In the genomic region with DNA sequence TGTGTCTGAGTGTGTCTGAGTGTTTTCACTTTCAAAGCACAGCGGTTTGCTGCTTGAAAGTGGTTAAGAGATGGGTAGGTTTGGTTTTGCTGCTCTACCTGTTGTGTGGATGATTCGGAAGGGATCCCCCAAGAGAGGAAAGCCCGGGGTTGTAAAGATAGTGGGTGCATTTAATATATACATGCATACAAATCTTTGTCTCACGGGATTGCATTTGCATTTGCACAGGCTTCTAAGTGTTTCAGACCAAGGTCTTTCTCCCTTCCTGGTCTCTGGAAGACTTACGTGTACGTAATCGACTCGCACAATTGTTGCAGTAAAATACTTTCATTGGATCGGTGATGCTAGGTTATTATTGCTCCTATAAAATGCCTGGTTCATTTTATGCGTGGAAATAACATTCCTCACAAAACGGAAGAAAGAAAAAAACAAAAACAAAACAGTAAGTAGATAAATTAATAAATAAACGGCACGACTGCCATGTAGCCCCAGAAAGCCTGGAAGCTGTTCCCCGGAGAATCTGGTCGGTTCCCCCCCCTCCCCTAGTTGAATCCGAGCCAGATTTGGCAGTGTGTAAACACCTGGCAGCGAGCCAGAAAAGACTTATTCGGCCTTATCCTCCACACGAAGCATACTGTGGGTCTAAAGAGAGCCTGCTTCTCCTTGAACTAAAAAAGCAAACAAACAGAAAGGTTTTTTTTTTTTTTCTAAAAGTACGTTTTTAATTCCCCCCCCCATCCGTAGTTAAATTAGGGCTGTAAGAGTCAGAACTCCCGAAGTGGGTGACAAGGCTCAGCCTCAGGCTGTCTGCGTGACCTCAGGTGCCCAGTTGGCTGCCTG, we compare ENCODE assay signal across 9 mouse cellular contexts. TPM values are rescaled to one million over a fixed set of nuclear protein-coding genes. Genes with fewer than 3 reads are reported as not detected.
DNase-seq lines count a peak whose midpoint lies in the region; ATAC-seq lines count a peak whose summit lies in the region.
"Had no signal": no experiment of that assay in that cellular context is flagged by ENCODE, and none has a peak within 500 bp of the region (broad histone marks: within the 10 kb centered on the region; RNA-seq: fewer than 3 reads in every experiment).

No protein-coding gene starts in this region.

- no peak overlapping the region for H3K27ac ChIP-seq in embryonic facial prominence, embryonic 11.5 days (replicated peaks; ENCODE audit: low read depth, low read length)
- H3K27ac ChIP-seq in heart, embryonic 16.5 days (ENCODE audit: low read length) = peak overlapping the region; percentile 65
- H3K27ac ChIP-seq in midbrain, embryonic 12.5 days (replicated peaks) = no peak overlapping the region
- H3K27ac ChIP-seq: macrophage had no signal

- H3K4me1 ChIP-seq in embryonic facial prominence, embryonic 11.5 days (ENCODE audit: control insufficient read depth, insufficient read depth, low read length) = no peaks in the 10 kb centered on the region; the same call in 1 of the 2 replicates
- H3K4me1 ChIP-seq in heart, embryonic 16.5 days (ENCODE audit: control insufficient read depth, insufficient read depth, low read length) = peaks cover 11% of the 10 kb centered on the region
- H3K4me1 ChIP-seq in midbrain, embryonic 12.5 days = peaks cover 27% of the 10 kb centered on the region

- H3K4me2 ChIP-seq in embryonic facial prominence, embryonic 11.5 days (ENCODE audit: low read depth, low read length) = peak overlapping the region; percentile 95
- peak overlapping the region; percentile 88 for H3K4me2 ChIP-seq in heart, embryonic 16.5 days (ENCODE audit: low read depth, low read length)
- H3K4me2 ChIP-seq in midbrain, embryonic 12.5 days (replicated peaks) = peak overlapping the region; percentile 91

- H3K27me3 ChIP-seq in embryonic facial prominence, embryonic 11.5 days (ENCODE audit: control insufficient read depth, insufficient read depth, low read length) = peaks cover 5% of the 10 kb centered on the region
- peaks cover 10% of the 10 kb centered on the region for H3K27me3 ChIP-seq in heart, embryonic 16.5 days (ENCODE audit: control insufficient read depth, insufficient read depth, low read length)
- peaks cover 47% of the 10 kb centered on the region for H3K27me3 ChIP-seq in midbrain, embryonic 12.5 days

- DNase-seq in right cerebral cortex, postnatal 14 days = peak; percentile 23
- DNase-seq in right cerebral cortex, postnatal 25 days = no peak
- peak; percentile 74 for DNase-seq in embryonic facial prominence, embryonic 11.5 days (ENCODE audit: low spot score)
- DNase-seq in kidney, postnatal 36 days = peak; percentile 67 to 72
- no peak for DNase-seq in spleen, postnatal 4 days (ENCODE audit: low spot score in 2 of 2)

- H3K9me3 ChIP-seq in embryonic facial prominence, embryonic 11.5 days (replicated peaks; ENCODE audit: control insufficient read depth, low read length) = no peaks in the 10 kb centered on the region
- no peaks in the 10 kb centered on the region for H3K9me3 ChIP-seq in heart, embryonic 16.5 days (replicated peaks; ENCODE audit: control insufficient read depth, low read length)
- H3K9me3 ChIP-seq in midbrain, embryonic 12.5 days = no peaks in the 10 kb centered on the region

- H3K9ac ChIP-seq in embryonic facial prominence, embryonic 11.5 days (replicated peaks; ENCODE audit: low read length) = peak overlapping the region; percentile 3; the same call in 1 of the 2 replicates
- peak overlapping the region; percentile 76 for H3K9ac ChIP-seq in heart, embryonic 16.5 days (ENCODE audit: low read length)
- peak overlapping the region; percentile 58 for H3K9ac ChIP-seq in midbrain, embryonic 12.5 days (replicated peaks)

- H3K36me3 ChIP-seq in embryonic facial prominence, embryonic 11.5 days (replicated peaks; ENCODE audit: control insufficient read depth, insufficient read depth, low read depth, low read length) = no peaks in the 10 kb centered on the region
- H3K36me3 ChIP-seq in heart, embryonic 16.5 days (ENCODE audit: control insufficient read depth, insufficient read depth) = no peaks in the 10 kb centered on the region
- no peaks in the 10 kb centered on the region for H3K36me3 ChIP-seq in midbrain, embryonic 12.5 days

- H3K4me3 ChIP-seq in embryonic facial prominence, embryonic 11.5 days (ENCODE audit: low read depth, low read length) = peak overlapping the region; percentile 48
- peak overlapping the region; percentile 59 for H3K4me3 ChIP-seq in heart, embryonic 16.5 days (ENCODE audit: low read length)
- peak overlapping the region; percentile 60 for H3K4me3 ChIP-seq in midbrain, embryonic 12.5 days

- ATAC-seq in embryonic facial prominence, embryonic 11.5 days (replicated peaks; ENCODE audit: insufficient number of reproducible peaks, low FRiP score, low TSS enrichment, low read depth) = no peak
- 0 out of 2 replicates have a peak, but pooled peaks have one; percentile 14 for ATAC-seq in heart, embryonic 16.5 days (replicated peaks; ENCODE audit: extremely low read depth, insufficient read depth, low FRiP score)
- ATAC-seq in midbrain, embryonic 12.5 days (ENCODE audit: low FRiP score, low read depth) = no peak
- no peak for ATAC-seq in activated CD4-positive, CD25-positive, alpha-beta regulatory T cell, adult 4 months

- 8% methylated on average over 23 of the region's 23 CpGs for WGBS in embryonic facial prominence, embryonic 11.5 days
- 5% methylated on average over 23 of the region's 23 CpGs for WGBS in heart, embryonic 16.5 days
- WGBS in midbrain, embryonic 12.5 days = 5% methylated on average over 23 of the region's 23 CpGs

RNA-seq across cellular contexts. Expression of a gene that starts 2.7 kb away (rescaled TPM):
- polyA plus RNA-seq in embryonic facial prominence, embryonic 11.5 days (2014; fragmentation: Nextera tagmentation; extraction: Ambion mirVana) = 0.88 and 0.93 TPM in 2 replicates
- 0.35 and 0.37 TPM in 2 replicates for polyA plus RNA-seq in heart, embryonic 16.5 days (2015; fragmentation: Nextera tagmentation; extraction: Ambion mirVana)
- 1.3 and 1.5 TPM in 2 replicates for polyA plus RNA-seq in midbrain, embryonic 12.5 days (2016; fragmentation: Nextera tagmentation; extraction: Ambion mirVana)
- not detected for polyA plus RNA-seq in activated CD4-positive, CD25-positive, alpha-beta regulatory T cell, adult 4 months (2017; shearing (Covaris generic))
- polyA plus RNA-seq: macrophage had no signal

Comparison
In these comparisons a context has a peak if more than half of its experiments do, and no peak if none do; other contexts are left out.
1. DNase-seq: peak in right cerebral cortex, postnatal 14 days (single experiment), embryonic facial prominence, embryonic 11.5 days (single experiment) and kidney, postnatal 36 days (2 of 2); none in right cerebral cortex, postnatal 25 days (single experiment) and spleen, postnatal 4 days (0 of 2).
2. H3K9ac ChIP-seq: peak in every context shown above with its lines; median percentile 76 in heart, embryonic 16.5 days; 58 in midbrain, embryonic 12.5 days; 3 in embryonic facial prominence, embryonic 11.5 days.
3. Peak in every context shown above with its lines, with median percentiles within 50 percentile points of each other: H3K4me2 ChIP-seq and H3K4me3 ChIP-seq.